Mouse (Mus musculus): ENCODE results near the gene 2010300C02Rik. TPM values are rescaled to one million over a fixed set of nuclear protein-coding genes. Genes with fewer than 3 reads are reported as not detected.

2010300C02Rik gene
- 0.27 and 0.39 TPM in 2 replicates for polyA plus RNA-seq (2012; ENCODE audit: low replicate concordance)

DNA sequence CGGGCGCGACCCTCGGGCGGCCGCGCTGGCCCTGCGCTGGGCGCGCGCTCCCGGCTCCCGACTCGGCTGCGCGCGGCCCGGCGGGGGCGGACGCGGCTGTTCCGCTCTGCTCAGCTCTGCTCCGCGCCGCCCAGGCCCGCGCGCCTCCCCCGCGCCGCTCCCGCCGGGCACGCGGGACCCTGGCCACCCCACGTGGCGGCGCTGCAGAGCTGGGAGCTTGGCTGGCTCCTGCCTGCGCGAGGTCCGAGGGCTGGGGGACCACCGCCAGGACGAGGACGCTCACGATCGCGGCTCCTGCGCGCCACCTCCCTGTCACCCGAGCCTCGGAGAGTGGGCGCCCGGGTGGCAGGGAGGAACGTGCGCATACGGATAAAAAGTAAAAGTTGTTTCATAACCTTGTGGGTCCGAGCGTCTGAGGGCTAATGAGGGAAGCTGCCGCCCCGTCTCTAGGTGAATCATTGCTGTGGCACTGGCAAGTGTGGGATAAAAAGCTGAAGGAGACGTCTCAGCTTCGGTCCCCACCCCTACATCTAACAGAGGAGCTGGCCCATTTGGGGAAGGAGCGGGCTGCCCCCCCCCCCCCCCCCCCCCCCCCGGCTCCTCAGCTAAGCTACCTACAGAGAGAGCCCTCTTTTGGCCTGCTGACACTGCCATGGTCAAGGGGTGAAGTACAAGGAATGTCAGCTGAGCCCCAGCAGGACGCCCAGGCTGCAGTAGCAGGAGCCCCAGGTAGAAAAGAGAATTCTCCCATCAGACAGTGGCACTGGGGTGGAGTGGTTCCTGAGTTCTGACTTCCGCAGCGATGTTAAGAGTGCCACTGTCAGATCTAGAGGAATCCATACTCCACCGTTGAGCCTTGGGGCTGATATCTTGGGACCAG, at the start of gene 2010300C02Rik:
TSS of gene 2010300C02Rik (minus strand) at position 325 of the 880 bp plus-strand sequence.

Other genes with a start within 250 kb of the 2010300C02Rik start
- 1.1 and 3.8 TPM in 2 replicates for gene Mgat4a, start 179.1 kb downstream of the 2010300C02Rik start, polyA plus RNA-seq (2012; ENCODE audit: low replicate concordance)
- gene Tsga10, start 146.3 kb upstream of the 2010300C02Rik start, polyA plus RNA-seq (2012; ENCODE audit: low replicate concordance): 0.06 and 0.26 TPM in 2 replicates
- gene Lipt1, start 151.7 kb upstream of the 2010300C02Rik start, polyA plus RNA-seq (2012; ENCODE audit: low replicate concordance): 0.19 and 0.24 TPM in 2 replicates
- 0.54 and 3.8 TPM in 2 replicates for gene Mitd1, start 170.3 kb upstream of the 2010300C02Rik start, polyA plus RNA-seq (2012; ENCODE audit: low replicate concordance)
- 4.0 and 47.8 TPM in 2 replicates for gene Mrpl30, start 170.4 kb upstream of the 2010300C02Rik start, polyA plus RNA-seq (2012; ENCODE audit: low replicate concordance)
- gene Lyg2, start 196.4 kb upstream of the 2010300C02Rik start, polyA plus RNA-seq (2012; ENCODE audit: low replicate concordance): not detected in 2 replicates
- not detected in 2 replicates for gene Lyg1, start 237.7 kb upstream of the 2010300C02Rik start, polyA plus RNA-seq (2012; ENCODE audit: low replicate concordance)

Measured in leukemia stem cell, adult 10-12 weeks (primary cell).